ENCODE assay signal across 21 mouse cellular contexts in genomic region chr2:14597909-14598563, GRCm38 (mm10). TPM values are rescaled to one million over a fixed set of nuclear protein-coding genes. Genes with fewer than 3 reads are reported as not detected.
DNase-seq lines count a peak whose midpoint lies in the region; ATAC-seq lines count a peak whose summit lies in the region.
"Had no signal": no experiment of that assay in that cellular context is flagged by ENCODE, and none has a peak within 500 bp of the region (broad histone marks: within the 10 kb centered on the region; RNA-seq: fewer than 3 reads in every experiment).

No protein-coding gene starts in this region.

- H3K4me1 ChIP-seq in forebrain, embryonic 13.5 days = no peaks in the 10 kb centered on the region
- H3K4me1 ChIP-seq in forebrain, embryonic 10.5 days = peaks cover 8% of the 10 kb centered on the region
- H3K4me1 ChIP-seq in hindbrain, embryonic 13.5 days (replicated peaks) = no peaks in the 10 kb centered on the region
- H3K4me1 ChIP-seq in hindbrain, embryonic 11.5 days (replicated peaks; ENCODE audit: control insufficient read depth, insufficient read depth, low read length) = no peaks in the 10 kb centered on the region
- H3K4me1 ChIP-seq in midbrain, embryonic 11.5 days (ENCODE audit: control insufficient read depth, insufficient read depth, low read length) = no peaks in the 10 kb centered on the region
- H3K4me1 ChIP-seq in midbrain, embryonic 10.5 days = peaks cover under 1% of the 10 kb centered on the region
- H3K4me1 ChIP-seq in midbrain, embryonic 14.5 days (ENCODE audit: control insufficient read depth, insufficient read depth, low read length) = no peaks in the 10 kb centered on the region
- no peaks in the 10 kb centered on the region for H3K4me1 ChIP-seq in midbrain, embryonic 16.5 days (ENCODE audit: control insufficient read depth, insufficient read depth, low read length)
- H3K4me1 ChIP-seq: embryonic facial prominence, embryonic 13.5 days; embryonic facial prominence, embryonic 15.5 days had no signal

- no peaks in the 10 kb centered on the region for H3K27me3 ChIP-seq in forebrain, embryonic 13.5 days
- peaks cover 6% of the 10 kb centered on the region; the same call in 1 of the 2 replicates for H3K27me3 ChIP-seq in forebrain, embryonic 10.5 days (ENCODE audit: poor library complexity, severe bottlenecking)
- H3K27me3 ChIP-seq in hindbrain, embryonic 13.5 days = peaks cover 6% of the 10 kb centered on the region
- H3K27me3 ChIP-seq in hindbrain, embryonic 11.5 days (ENCODE audit: control insufficient read depth, insufficient read depth, low read length) = no peaks in the 10 kb centered on the region
- no peaks in the 10 kb centered on the region for H3K27me3 ChIP-seq in midbrain, embryonic 11.5 days (ENCODE audit: control insufficient read depth, insufficient read depth, low read length)
- peaks cover 13% of the 10 kb centered on the region for H3K27me3 ChIP-seq in midbrain, embryonic 10.5 days (ENCODE audit: low read depth, poor library complexity, severe bottlenecking)
- no peaks in the 10 kb centered on the region for H3K27me3 ChIP-seq in midbrain, embryonic 14.5 days (ENCODE audit: control insufficient read depth, insufficient read depth, low read length)
- no peaks in the 10 kb centered on the region for H3K27me3 ChIP-seq in midbrain, embryonic 16.5 days (ENCODE audit: control insufficient read depth, insufficient read depth, low read depth, low read length)
- H3K27me3 ChIP-seq: embryonic facial prominence, embryonic 13.5 days; embryonic facial prominence, embryonic 15.5 days had no signal

- peak; percentile 45; the same call in 1 of the 2 replicates for ATAC-seq in forebrain, embryonic 13.5 days
- 0 out of 2 replicates have a peak, but pooled peaks have one; percentile 32 for ATAC-seq in hindbrain, embryonic 13.5 days (ENCODE audit: low FRiP score)
- ATAC-seq in hindbrain, embryonic 11.5 days (ENCODE audit: low FRiP score) = no peak
- ATAC-seq in midbrain, embryonic 11.5 days (ENCODE audit: low FRiP score) = peak; percentile 66; the same call in 1 of the 2 replicates
- ATAC-seq in midbrain, embryonic 14.5 days (ENCODE audit: low FRiP score, low TSS enrichment) = 0 out of 2 replicates have a peak, but pooled peaks have one; percentile 37
- ATAC-seq in midbrain, embryonic 16.5 days = no peak
- ATAC-seq: forebrain, embryonic 14.5 days had no signal

- no peak for DNase-seq in forebrain, embryonic 10.5 days (ENCODE audit: extremely low spot score, low spot score)
- DNase-seq in hindbrain, embryonic 11.5 days (ENCODE audit: low spot score) = no peak
- no peak for DNase-seq in midbrain, embryonic 11.5 days (ENCODE audit: low spot score, missing footprints)
- DNase-seq in midbrain, embryonic 10.5 days (ENCODE audit: low spot score) = no peak
- DNase-seq in midbrain, embryonic 14.5 days = no peak
- DNase-seq: adrenal gland, adult 2 months; adrenal gland, postnatal 10 days; adrenal gland, postnatal 25 days; cerebellum, adult 11 months; cerebellum, adult 18-20 months; cerebellum, adult 8-10 months; cerebellum, adult 9-11 months; cerebellum, postnatal 36 days; embryo, embryonic 11 days had no signal

- no peak overlapping the region for H3K27ac ChIP-seq in forebrain, embryonic 13.5 days
- H3K27ac ChIP-seq in forebrain, embryonic 10.5 days = no peak overlapping the region
- H3K27ac ChIP-seq in hindbrain, embryonic 13.5 days = no peak overlapping the region
- H3K27ac ChIP-seq in hindbrain, embryonic 11.5 days (ENCODE audit: low read depth, low read length) = no peak overlapping the region
- no peak overlapping the region for H3K27ac ChIP-seq in midbrain, embryonic 11.5 days (ENCODE audit: low read depth, low read length)
- no peak overlapping the region for H3K27ac ChIP-seq in midbrain, embryonic 10.5 days (replicated peaks)
- H3K27ac ChIP-seq in midbrain, embryonic 14.5 days (replicated peaks; ENCODE audit: low read depth, low read length) = no peak overlapping the region
- no peak overlapping the region for H3K27ac ChIP-seq in midbrain, embryonic 16.5 days (ENCODE audit: low read length)
- H3K27ac ChIP-seq: embryonic facial prominence, embryonic 13.5 days; embryonic facial prominence, embryonic 15.5 days had no signal

- no peak overlapping the region for H3K9ac ChIP-seq in forebrain, embryonic 13.5 days
- H3K9ac ChIP-seq in hindbrain, embryonic 13.5 days = no peak overlapping the region
- H3K9ac ChIP-seq in hindbrain, embryonic 11.5 days (ENCODE audit: low read depth, low read length) = no peak overlapping the region
- no peak overlapping the region for H3K9ac ChIP-seq in midbrain, embryonic 11.5 days (ENCODE audit: low read length)
- H3K9ac ChIP-seq in midbrain, embryonic 14.5 days (replicated peaks; ENCODE audit: low read length) = no peak overlapping the region
- H3K9ac ChIP-seq in midbrain, embryonic 16.5 days (ENCODE audit: low read depth, low read length) = no peak overlapping the region
- H3K9ac ChIP-seq: embryonic facial prominence, embryonic 13.5 days; embryonic facial prominence, embryonic 15.5 days had no signal

- H3K9me3 ChIP-seq in forebrain, embryonic 13.5 days (replicated peaks) = no peaks in the 10 kb centered on the region
- no peaks in the 10 kb centered on the region for H3K9me3 ChIP-seq in forebrain, embryonic 10.5 days
- no peaks in the 10 kb centered on the region for H3K9me3 ChIP-seq in hindbrain, embryonic 13.5 days
- H3K9me3 ChIP-seq in hindbrain, embryonic 11.5 days (ENCODE audit: control insufficient read depth, low read length) = no peaks in the 10 kb centered on the region
- H3K9me3 ChIP-seq in midbrain, embryonic 11.5 days (ENCODE audit: control insufficient read depth, low read length) = no peaks in the 10 kb centered on the region
- H3K9me3 ChIP-seq in midbrain, embryonic 10.5 days (replicated peaks) = no peaks in the 10 kb centered on the region
- H3K9me3 ChIP-seq in midbrain, embryonic 14.5 days (ENCODE audit: control insufficient read depth, low read length) = no peaks in the 10 kb centered on the region
- no peaks in the 10 kb centered on the region for H3K9me3 ChIP-seq in midbrain, embryonic 16.5 days (replicated peaks; ENCODE audit: control insufficient read depth, low read length, poor library complexity, severe bottlenecking)
- H3K9me3 ChIP-seq: embryonic facial prominence, embryonic 13.5 days; embryonic facial prominence, embryonic 15.5 days had no signal

- H3K36me3 ChIP-seq in forebrain, embryonic 13.5 days (ENCODE audit: poor library complexity, severe bottlenecking) = no peaks in the 10 kb centered on the region
- no peaks in the 10 kb centered on the region for H3K36me3 ChIP-seq in forebrain, embryonic 10.5 days (replicated peaks)
- H3K36me3 ChIP-seq in hindbrain, embryonic 13.5 days = no peaks in the 10 kb centered on the region
- H3K36me3 ChIP-seq in hindbrain, embryonic 11.5 days (ENCODE audit: control insufficient read depth, insufficient read depth, low read length) = no peaks in the 10 kb centered on the region
- H3K36me3 ChIP-seq in midbrain, embryonic 11.5 days (ENCODE audit: control insufficient read depth, insufficient read depth, low read length) = no peaks in the 10 kb centered on the region
- no peaks in the 10 kb centered on the region for H3K36me3 ChIP-seq in midbrain, embryonic 10.5 days
- H3K36me3 ChIP-seq in midbrain, embryonic 14.5 days (ENCODE audit: control insufficient read depth, insufficient read depth, low read length) = no peaks in the 10 kb centered on the region
- H3K36me3 ChIP-seq in midbrain, embryonic 16.5 days (ENCODE audit: control insufficient read depth, insufficient read depth, low read length) = no peaks in the 10 kb centered on the region
- H3K36me3 ChIP-seq: embryonic facial prominence, embryonic 13.5 days; embryonic facial prominence, embryonic 15.5 days had no signal

- no peak overlapping the region for H3K4me2 ChIP-seq in forebrain, embryonic 13.5 days
- H3K4me2 ChIP-seq in hindbrain, embryonic 13.5 days = no peak overlapping the region
- no peak overlapping the region for H3K4me2 ChIP-seq in hindbrain, embryonic 11.5 days (replicated peaks; ENCODE audit: low read depth, low read length)
- no peak overlapping the region for H3K4me2 ChIP-seq in midbrain, embryonic 11.5 days
- no peak overlapping the region for H3K4me2 ChIP-seq in midbrain, embryonic 14.5 days (ENCODE audit: low read length)
- H3K4me2 ChIP-seq in midbrain, embryonic 16.5 days (ENCODE audit: low read length) = no peak overlapping the region
- H3K4me2 ChIP-seq: embryonic facial prominence, embryonic 13.5 days; embryonic facial prominence, embryonic 15.5 days had no signal

- no peak overlapping the region for H3K4me3 ChIP-seq in forebrain, embryonic 13.5 days
- no peak overlapping the region for H3K4me3 ChIP-seq in forebrain, embryonic 10.5 days
- no peak overlapping the region for H3K4me3 ChIP-seq in hindbrain, embryonic 13.5 days
- no peak overlapping the region for H3K4me3 ChIP-seq in hindbrain, embryonic 11.5 days (ENCODE audit: low read depth, low read length)
- H3K4me3 ChIP-seq in midbrain, embryonic 11.5 days (ENCODE audit: low read depth, low read length) = no peak overlapping the region
- no peak overlapping the region for H3K4me3 ChIP-seq in midbrain, embryonic 10.5 days
- no peak overlapping the region for H3K4me3 ChIP-seq in midbrain, embryonic 14.5 days (replicated peaks; ENCODE audit: low read depth, low read length)
- H3K4me3 ChIP-seq in midbrain, embryonic 16.5 days (ENCODE audit: low read depth, low read length) = no peak overlapping the region
- H3K4me3 ChIP-seq: embryonic facial prominence, embryonic 13.5 days; embryonic facial prominence, embryonic 15.5 days; erythroblast, embryonic 14.5 days had no signal

RNA-seq across cellular contexts. Expression of gene Cacnb2, which starts 4.9 kb away (rescaled TPM):
- 3.3 and 3.5 TPM in 2 replicates for polyA plus RNA-seq in forebrain, embryonic 13.5 days (2015; fragmentation: Nextera tagmentation; extraction: Ambion mirVana)
- polyA plus RNA-seq in forebrain, embryonic 10.5 days (2016; fragmentation: Nextera tagmentation; extraction: Ambion mirVana) = 2.7 and 2.8 TPM in 2 replicates
- polyA plus RNA-seq in hindbrain, embryonic 13.5 days (2015; fragmentation: Nextera tagmentation; extraction: Ambion mirVana) = 3.8 and 4.0 TPM in 2 replicates
- polyA plus RNA-seq in hindbrain, embryonic 11.5 days (2014; fragmentation: Nextera tagmentation; extraction: Ambion mirVana) = 1.4 and 2.8 TPM in 2 replicates
- 1.1 TPM in 2 replicates for polyA plus RNA-seq in midbrain, embryonic 11.5 days (2014; fragmentation: Nextera tagmentation; extraction: Ambion mirVana)
- 1.7 and 1.8 TPM in 2 replicates for polyA plus RNA-seq in midbrain, embryonic 10.5 days (2016; fragmentation: Nextera tagmentation; extraction: Ambion mirVana)
- 5.9 and 9.3 TPM in 2 replicates for polyA plus RNA-seq in midbrain, embryonic 14.5 days (2014; fragmentation: Nextera tagmentation; extraction: Ambion mirVana)
- polyA plus RNA-seq in midbrain, embryonic 16.5 days (2015; fragmentation: Nextera tagmentation; extraction: Ambion mirVana) = 7.9 and 8.9 TPM in 2 replicates
- polyA plus RNA-seq: erythroblast, embryonic 14.5 days had no signal

Comparison
In these comparisons a context has a peak if more than half of its experiments do, and no peak if none do; other contexts are left out.
1. ATAC-seq: peak in forebrain, embryonic 13.5 days (single experiment), hindbrain, embryonic 13.5 days (single experiment), midbrain, embryonic 11.5 days (single experiment) and midbrain, embryonic 14.5 days (single experiment); none in hindbrain, embryonic 11.5 days (single experiment) and midbrain, embryonic 16.5 days (single experiment).